Mouse (Mus musculus) bone marrow, adult 2 months (tissue): ENCODE data around the gene Ercc1.

Experiments used
- CTCF ChIP-seq: fragments of 200-500 bp; IDR thresholded peaks from 2 replicates; pipeline ENCODE4 v1.5.1; 2011; ENCODE audit warnings: low read length, control low read depth; ENCODE audit not compliant: control insufficient read depth, insufficient read depth
- POLR2A ChIP-seq: fragments of 200-500 bp; IDR thresholded peaks from 2 replicates; pipeline ENCODE4 v1.6.1; 2011; ENCODE audit warnings: low read depth, mild to moderate bottlenecking, control low read depth, low read length, borderline replicate concordance; ENCODE audit not compliant: control insufficient read depth

DNA sequence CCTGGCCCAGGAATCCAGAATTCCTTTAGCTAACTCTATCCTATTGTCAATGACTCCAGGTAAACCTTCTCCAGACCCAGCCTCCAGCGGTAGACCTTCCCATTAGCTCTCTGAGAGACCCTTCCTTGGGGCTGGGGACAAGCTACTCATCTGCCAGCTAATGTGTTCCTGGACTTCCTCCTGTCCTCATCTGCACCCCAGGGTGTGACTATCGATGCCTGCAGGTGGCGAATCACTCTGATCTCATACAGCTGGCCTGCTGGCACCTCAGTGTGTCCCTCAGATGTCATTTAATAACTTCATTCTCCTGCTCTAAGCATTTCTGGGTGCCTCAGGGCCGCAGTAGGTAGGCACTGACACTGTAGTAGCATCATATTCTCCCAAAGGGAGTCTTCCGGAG is 16.8 kb upstream of the Ercc1 start:
- no peak for TF ChIP-seq POLR2A
- TF ChIP-seq CTCF, result no peak
